Mouse (Mus musculus) hindbrain, embryonic 15.5 days (tissue): Measurements from ENCODE around the gene Rita1. TPM values are rescaled to one million over a fixed set of nuclear protein-coding genes. Genes with fewer than 3 reads are reported as not detected.

Source experiments
- ATAC-seq: fragments of 200-750 bp; cut with Nextera tagmentation; 2 replicates; pipeline ENCODE4 v1.8.0; 2017; ENCODE audit warnings: low read depth, moderate number of reproducible peaks, moderate TSS enrichment; ENCODE audit not compliant: low FRiP score
- H3K27ac ChIP-seq: fragments of 300-500 bp; sonication (generic); replicated peaks from 2 replicates; pipeline ENCODE4 v1.5.1; 2015; ENCODE audit warnings: mild to moderate bottlenecking, inconsistent platforms
- H3K27me3 ChIP-seq: fragments of 300-500 bp; sonication (generic); 2 replicates; pipeline ENCODE4 v1.6.1; 2015; ENCODE audit warnings: control low read depth, inconsistent platforms
- H3K36me3 ChIP-seq: fragments of 300-500 bp; sonication (generic); 2 replicates; pipeline ENCODE4 v1.6.1; 2015; ENCODE audit warnings: control low read depth, inconsistent platforms
- H3K4me1 ChIP-seq: fragments of 300-500 bp; sonication (generic); replicated peaks from 2 replicates; pipeline ENCODE4 v1.6.1; 2015; ENCODE audit warnings: control low read depth, inconsistent platforms
- H3K4me2 ChIP-seq: fragments of 300-500 bp; sonication (generic); 2 replicates; pipeline ENCODE4 v1.6.1; 2015; ENCODE audit warnings: moderate library complexity, mild to moderate bottlenecking, inconsistent platforms
- H3K4me3 ChIP-seq: fragments of 300-500 bp; sonication (generic); 2 replicates; pipeline ENCODE4 v1.5.1; 2015; ENCODE audit warnings: mild to moderate bottlenecking, inconsistent platforms
- H3K9ac ChIP-seq: fragments of 300-500 bp; sonication (generic); 2 replicates; pipeline ENCODE4 v1.6.1; 2015; ENCODE audit warnings: inconsistent platforms
- H3K9me3 ChIP-seq: fragments of 300-500 bp; sonication (generic); 2 replicates; pipeline ENCODE4 v1.6.1; 2016; ENCODE audit warnings: control low read depth, inconsistent platforms
- WGBS: fragments of 180-500 bp; shearing (Covaris S2); methylation state at CpG from one replicate; pipeline ENCODE4 v1.1.7; 2015; 5-methylcytosine and 5-hydroxymethylcytosine counted together
- polyA plus RNA-seq: library from polyadenylated mRNA; unstranded; fragments of >200 nt; fragmentation: Nextera tagmentation; extraction: Ambion mirVana; gene quantifications from 2 replicates; pipeline ENCODE4 v1.2.1, GENCODE M21; 2015

Rita1 gene
- polyA plus RNA-seq, result 28.7 and 31.1 TPM in 2 replicates

DNA sequence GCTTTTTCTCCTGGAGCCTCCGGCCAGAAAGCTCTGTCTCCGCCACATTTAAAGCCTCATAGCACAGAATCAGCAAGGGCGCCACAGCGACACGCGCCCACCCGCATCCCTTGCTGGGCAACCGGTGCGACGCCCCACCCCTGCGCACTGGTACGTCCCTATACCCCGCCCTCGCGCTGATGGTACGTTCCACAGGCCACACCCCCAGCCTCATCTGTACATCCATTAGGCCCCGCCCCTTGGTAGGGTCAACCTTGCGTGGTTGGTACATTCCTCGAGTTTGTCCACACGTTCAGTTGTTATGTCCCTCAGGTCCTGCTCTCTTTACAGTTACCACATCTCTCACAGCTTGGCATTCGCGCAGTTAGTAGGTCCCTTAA lies at the start of gene Rita1, which contains the start of gene Ddx54:
Rita1 (minus strand) TSS at position 148 of the 380 bp plus-strand sequence.
Ddx54 (plus strand) TSS at position 298 of the 380 bp plus-strand sequence.
- peak within 1 kb of the TSS; percentile 71 for H3K9ac ChIP-seq
- peak; percentile 87 for ATAC-seq
- peak within 1 kb of the TSS; percentile 78 for H3K4me2 ChIP-seq
- H3K36me3 ChIP-seq, result peaks cover 12% of the 10 kb centered on the region
- no peaks in the 10 kb centered on the region for H3K27me3 ChIP-seq
- peaks cover 30% of the 10 kb centered on the region for H3K4me1 ChIP-seq
- peak within 1 kb of the TSS; percentile 71 for H3K4me3 ChIP-seq
- H3K27ac ChIP-seq, result peak within 1 kb of the TSS; percentile 94
- WGBS, result 0% methylated on average over 22 of the region's 22 CpGs
- no peaks in the 10 kb centered on the region for H3K9me3 ChIP-seq

DNA sequence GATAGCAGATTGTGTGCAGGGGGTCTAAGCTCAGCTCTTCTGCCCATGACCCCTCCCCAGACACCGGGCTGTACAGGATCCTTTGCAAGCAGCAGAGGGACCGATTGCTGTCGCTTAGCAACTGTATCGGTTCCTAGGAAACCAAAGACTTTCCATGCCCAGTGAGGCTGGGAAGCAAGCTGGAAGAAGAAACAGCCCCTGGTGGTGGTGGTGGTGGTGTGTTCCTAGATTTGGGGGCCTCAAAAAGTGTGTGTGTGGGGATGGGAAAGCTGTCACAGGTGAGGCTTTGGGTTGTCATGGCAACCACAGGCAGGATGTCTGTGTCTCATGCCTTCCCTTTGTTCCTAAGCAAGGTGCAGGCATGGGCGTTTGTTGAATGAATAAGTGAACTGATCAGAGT lies 48.4 kb upstream of the Rita1 start:
- H3K9me3 ChIP-seq, result no peaks in the 10 kb centered on the region
- H3K4me2 ChIP-seq, result no peak overlapping the region
- H3K4me1 ChIP-seq, result peaks cover 11% of the 10 kb centered on the region
- H3K27ac ChIP-seq, result peak overlapping the region; percentile 81
- H3K4me3 ChIP-seq, result no peak overlapping the region
- H3K27me3 ChIP-seq, result no peaks in the 10 kb centered on the region
- H3K9ac ChIP-seq, result no peak overlapping the region
- no peaks in the 10 kb centered on the region for H3K36me3 ChIP-seq
- 27% methylated on average over 5 of the region's 5 CpGs for WGBS
- peak; percentile 67 for ATAC-seq

DNA sequence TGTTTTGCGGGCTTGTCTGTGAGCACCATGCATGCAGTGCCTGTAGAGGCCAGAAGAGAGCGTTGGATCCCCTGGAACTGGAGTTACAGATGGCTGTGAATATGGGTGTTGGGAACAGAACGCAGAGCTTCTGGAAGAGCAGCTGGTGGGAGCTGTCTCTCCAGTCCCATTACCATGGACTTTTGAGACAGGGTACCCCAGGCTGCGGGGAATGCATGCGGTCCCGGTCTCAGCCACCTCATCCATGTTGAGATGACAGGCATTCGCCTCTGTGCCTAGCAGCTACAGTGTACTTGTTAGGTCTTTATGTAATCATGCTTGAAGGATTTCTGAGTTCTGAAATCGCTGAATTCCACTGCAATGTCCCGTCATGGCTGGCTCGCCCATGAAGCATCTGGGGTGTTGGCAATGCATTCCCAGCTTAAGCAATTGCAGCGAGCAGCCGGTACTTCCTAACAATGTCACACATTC lies 43.9 kb upstream of the Rita1 start:
- no peaks in the 10 kb centered on the region for H3K36me3 ChIP-seq
- no peak overlapping the region for H3K27ac ChIP-seq
- no peaks in the 10 kb centered on the region for H3K9me3 ChIP-seq
- no peak for ATAC-seq
- H3K4me3 ChIP-seq, result no peak overlapping the region
- peaks cover under 1% of the 10 kb centered on the region for H3K27me3 ChIP-seq
- WGBS, result 83% methylated on average over 12 of the region's 12 CpGs
- no peak overlapping the region for H3K4me2 ChIP-seq
- H3K4me1 ChIP-seq, result peaks cover 8% of the 10 kb centered on the region
- H3K9ac ChIP-seq, result no peak overlapping the region

DNA sequence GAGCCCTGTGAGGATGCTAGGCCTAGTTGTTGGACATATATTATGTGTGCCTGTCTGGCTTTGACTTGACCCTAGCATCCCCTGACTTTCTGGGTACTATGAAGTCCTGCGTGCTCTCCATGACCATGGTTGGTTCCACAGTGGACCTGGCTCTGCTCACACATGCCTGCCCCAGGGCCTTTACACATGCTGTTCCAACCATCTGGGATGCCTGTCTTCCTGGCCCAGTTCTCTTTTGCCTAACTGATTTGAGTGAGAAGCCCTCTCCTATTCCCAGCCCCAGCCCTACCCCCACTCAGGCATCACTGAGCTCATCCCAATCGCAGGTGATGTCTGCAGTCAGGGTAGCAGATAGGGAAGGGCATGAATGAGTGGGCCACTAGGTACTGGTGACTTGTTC lies 41.5 kb upstream of the Rita1 start:
- H3K9ac ChIP-seq, result no peak overlapping the region
- ATAC-seq, result no peak
- peaks cover 25% of the 10 kb centered on the region for H3K27me3 ChIP-seq
- H3K4me1 ChIP-seq, result peaks cover 8% of the 10 kb centered on the region
- no peaks in the 10 kb centered on the region for H3K36me3 ChIP-seq
- 86% methylated on average over 2 of the region's 2 CpGs for WGBS
- H3K27ac ChIP-seq, result no peak overlapping the region
- no peak overlapping the region for H3K4me2 ChIP-seq
- H3K4me3 ChIP-seq, result no peak overlapping the region
- H3K9me3 ChIP-seq, result no peaks in the 10 kb centered on the region

DNA sequence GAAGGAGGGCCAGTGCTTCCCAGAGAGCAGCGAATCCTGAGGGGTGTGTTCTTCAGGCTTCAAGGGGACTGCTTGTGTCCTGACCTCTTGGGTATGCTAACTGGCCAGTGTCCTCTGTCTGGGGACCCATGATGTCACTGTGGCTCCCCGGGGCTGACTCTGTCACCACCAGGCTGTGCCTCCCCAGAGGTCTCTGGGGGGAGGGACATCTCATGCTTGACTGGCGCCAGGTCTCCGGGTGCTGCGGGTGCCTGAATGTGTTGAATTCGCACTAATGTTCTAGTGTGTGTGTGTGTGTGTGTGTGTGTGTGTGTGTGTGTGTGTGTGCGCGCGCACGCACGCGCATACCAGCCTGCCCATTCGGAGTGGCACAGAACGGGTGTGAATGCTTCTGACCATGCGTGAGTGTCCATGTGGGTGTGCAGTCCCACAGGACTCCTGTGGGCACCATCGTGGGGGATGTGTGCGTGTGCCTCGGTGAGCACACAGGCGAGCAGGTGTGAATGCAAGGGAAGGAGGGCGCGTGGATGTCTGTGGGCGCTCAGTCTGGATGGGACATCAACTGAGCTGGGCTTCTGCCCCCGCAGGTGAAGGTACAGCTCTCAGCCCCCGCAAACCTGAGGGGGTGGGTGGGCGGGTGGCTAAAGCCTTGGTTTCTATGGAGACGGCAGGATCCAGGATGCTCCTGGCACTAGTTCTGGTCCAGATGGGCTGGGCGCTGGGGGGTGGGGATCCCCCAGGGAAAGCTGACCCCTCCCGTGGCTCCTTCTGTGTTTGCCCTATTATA lies 40.7 kb upstream of the Rita1 start:
- Histone ChIP-seq H3K4me1 (peaks cover 14% of the 10 kb centered on the region), H3K9me3 (no peaks in the 10 kb centered on the region), H3K9ac (no peak overlapping the region), H3K27me3 (peaks cover 32% of the 10 kb centered on the region), H3K27ac (no peak overlapping the region), H3K4me2 (no peak overlapping the region), H3K36me3 (no peaks in the 10 kb centered on the region), H3K4me3 (no peak overlapping the region)
- no peak for ATAC-seq
- 77% methylated on average over 28 of the region's 28 CpGs for WGBS

DNA sequence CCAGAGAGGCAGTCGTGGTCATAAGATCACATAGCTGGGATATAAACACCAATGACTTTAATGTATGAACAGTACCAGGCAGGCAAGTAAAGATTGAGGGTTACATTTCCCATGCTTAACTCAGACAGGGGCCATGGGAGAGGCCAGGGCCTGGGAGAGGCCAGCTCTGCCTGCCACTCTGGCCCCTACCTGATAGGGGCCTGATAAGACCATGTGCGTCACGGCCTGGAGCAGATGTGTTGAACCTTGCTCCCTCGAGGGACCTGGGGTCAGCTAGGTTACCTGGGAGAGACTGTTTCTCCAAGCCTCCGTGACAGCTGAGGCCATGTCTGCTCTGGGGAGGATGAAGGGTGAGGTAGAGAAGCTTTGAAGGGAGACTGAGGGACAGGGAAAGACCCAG lies 38.8 kb upstream of the Rita1 start:
- H3K27me3 ChIP-seq, result peaks cover 44% of the 10 kb centered on the region
- no peak for ATAC-seq

DNA sequence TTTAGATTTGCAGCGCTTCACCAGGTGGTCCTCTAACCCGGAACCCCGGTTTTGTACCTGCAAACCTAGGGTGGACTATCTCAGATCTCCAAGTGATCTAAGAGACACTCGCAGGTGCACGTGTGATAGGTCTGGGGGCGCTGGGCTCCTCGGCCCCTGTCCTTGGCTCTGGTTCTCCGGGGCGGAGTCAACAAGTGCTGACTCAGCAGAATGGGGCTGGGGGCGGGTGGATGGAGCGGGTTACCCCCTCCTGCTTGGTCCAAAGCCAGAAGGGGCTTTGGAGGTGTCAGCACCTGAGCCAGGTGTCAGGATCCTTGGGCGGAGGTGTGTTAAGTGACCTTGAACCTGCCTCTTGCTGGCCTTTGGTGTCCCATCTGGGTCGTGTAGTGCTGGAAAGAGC lies 37.5 kb upstream of the Rita1 start:
- ATAC-seq, result no peak
- Histone ChIP-seq H3K4me3 (no peak overlapping the region), H3K27ac (no peak overlapping the region), H3K9me3 (no peaks in the 10 kb centered on the region), H3K27me3 (peaks cover 44% of the 10 kb centered on the region), H3K4me2 (no peak overlapping the region), H3K36me3 (no peaks in the 10 kb centered on the region), H3K4me1 (peaks cover 14% of the 10 kb centered on the region), H3K9ac (no peak overlapping the region)
- 23% methylated on average over 13 of the region's 13 CpGs for WGBS

More for the DNA sequence above, 38.8 kb upstream of the Rita1 start:
- no peaks in the 10 kb centered on the region for H3K9me3 ChIP-seq
- H3K9ac ChIP-seq, result no peak overlapping the region
- H3K4me1 ChIP-seq, result peaks cover 14% of the 10 kb centered on the region
- no peak overlapping the region for H3K4me3 ChIP-seq
- H3K27ac ChIP-seq, result no peak overlapping the region
- H3K4me2 ChIP-seq, result no peak overlapping the region
- WGBS, result 83% methylated on average over 5 of the region's 5 CpGs
- no peaks in the 10 kb centered on the region for H3K36me3 ChIP-seq

DNA sequence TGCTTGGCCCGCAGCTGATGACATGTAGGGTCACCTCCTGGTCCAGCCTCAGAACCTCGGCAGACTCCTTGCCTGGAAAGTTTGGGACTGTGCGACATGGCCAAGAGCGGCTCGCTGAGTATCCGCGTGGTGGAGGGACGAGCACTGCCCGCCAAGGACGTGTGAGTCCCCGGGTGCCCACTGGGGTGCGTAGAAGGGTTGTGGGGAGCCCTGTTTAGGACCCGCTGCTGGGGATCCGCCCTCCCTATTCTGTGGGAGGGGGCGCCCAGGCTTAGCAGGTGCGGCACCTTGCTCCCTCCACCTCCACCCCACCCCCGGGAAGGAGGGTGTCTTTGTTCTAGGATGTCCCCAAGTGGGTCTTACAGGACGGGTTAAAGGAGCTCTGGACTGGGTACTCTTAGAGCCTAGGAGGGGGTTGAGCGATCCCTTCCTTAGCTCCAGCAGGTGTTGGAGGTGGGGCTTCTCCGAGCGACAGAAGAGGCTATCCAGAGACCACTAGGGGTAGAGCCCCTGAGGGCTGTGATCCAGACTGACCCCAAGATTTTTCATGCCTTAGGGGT lies 37.1 kb upstream of the Rita1 start:
- 0 out of 2 replicates have a peak, but pooled peaks have one; percentile 43 for ATAC-seq
- H3K4me1 ChIP-seq, result peaks cover 14% of the 10 kb centered on the region
- peaks cover 44% of the 10 kb centered on the region for H3K27me3 ChIP-seq
- H3K9ac ChIP-seq, result no peak overlapping the region
- peak overlapping the region; percentile 31 for H3K4me3 ChIP-seq
- no peak overlapping the region for H3K27ac ChIP-seq
- WGBS, result 6% methylated on average over 21 of the region's 21 CpGs
- no peaks in the 10 kb centered on the region for H3K9me3 ChIP-seq
- no peaks in the 10 kb centered on the region for H3K36me3 ChIP-seq
- H3K4me2 ChIP-seq, result peak overlapping the region; percentile 56

DNA sequence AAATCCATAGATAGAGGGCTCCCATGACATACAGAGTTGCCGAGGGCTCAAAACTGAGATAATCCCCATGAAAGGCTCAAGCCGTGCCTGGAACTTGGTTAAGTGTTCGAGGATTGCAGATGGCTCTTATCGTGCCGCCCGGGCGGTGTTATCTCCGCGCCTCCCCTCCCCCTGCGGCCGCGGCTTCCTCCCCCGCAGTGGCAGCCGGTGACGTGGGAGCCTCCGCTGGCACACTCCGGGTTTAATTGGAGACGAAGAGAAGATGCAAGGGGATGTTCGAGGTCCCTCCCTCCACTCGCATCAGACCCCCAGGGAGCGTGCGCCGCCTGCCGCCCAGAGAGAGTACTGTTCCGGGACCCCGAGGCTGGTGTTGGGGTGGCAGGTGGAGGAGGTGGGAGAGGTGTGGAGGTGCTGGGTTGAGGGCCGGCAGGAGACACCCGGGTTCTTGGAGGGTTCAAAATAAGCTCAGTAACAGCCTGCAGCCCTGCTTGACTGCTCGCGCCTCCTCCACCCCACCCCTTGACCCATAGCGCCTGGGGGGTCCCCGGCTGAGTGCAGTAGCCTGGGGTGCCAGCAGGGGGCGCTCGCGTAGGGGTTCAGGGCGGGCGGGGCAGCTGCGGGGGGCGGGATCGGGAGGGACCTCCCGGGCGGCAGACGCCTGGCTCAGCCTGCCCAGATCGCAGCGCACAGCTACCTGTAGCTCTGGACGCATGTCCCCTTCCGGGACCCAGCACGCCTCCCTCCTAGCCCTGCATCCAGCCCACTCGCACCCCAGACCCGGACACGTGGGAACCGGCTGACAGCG lies 36.4 kb upstream of the Rita1 start, which contains the start of gene Rasal1:
Rasal1 (plus strand) TSS at position 244 of the 805 bp plus-strand sequence.
- peaks cover 14% of the 10 kb centered on the region for H3K4me1 ChIP-seq
- ATAC-seq, result peak; percentile 40; the same call in 1 of the 2 replicates
- peak within 1 kb of the TSS; percentile 31 for H3K4me3 ChIP-seq
- 1% methylated on average over 53 of the region's 53 CpGs for WGBS
- no peaks in the 10 kb centered on the region for H3K36me3 ChIP-seq
- H3K9ac ChIP-seq, result peak within 1 kb of the TSS; percentile 22; the same call in 1 of the 2 replicates
- no peak within 1 kb of the TSS for H3K27ac ChIP-seq
- H3K27me3 ChIP-seq, result peaks cover 44% of the 10 kb centered on the region
- no peaks in the 10 kb centered on the region for H3K9me3 ChIP-seq
- H3K4me2 ChIP-seq, result peak within 1 kb of the TSS; percentile 56

DNA sequence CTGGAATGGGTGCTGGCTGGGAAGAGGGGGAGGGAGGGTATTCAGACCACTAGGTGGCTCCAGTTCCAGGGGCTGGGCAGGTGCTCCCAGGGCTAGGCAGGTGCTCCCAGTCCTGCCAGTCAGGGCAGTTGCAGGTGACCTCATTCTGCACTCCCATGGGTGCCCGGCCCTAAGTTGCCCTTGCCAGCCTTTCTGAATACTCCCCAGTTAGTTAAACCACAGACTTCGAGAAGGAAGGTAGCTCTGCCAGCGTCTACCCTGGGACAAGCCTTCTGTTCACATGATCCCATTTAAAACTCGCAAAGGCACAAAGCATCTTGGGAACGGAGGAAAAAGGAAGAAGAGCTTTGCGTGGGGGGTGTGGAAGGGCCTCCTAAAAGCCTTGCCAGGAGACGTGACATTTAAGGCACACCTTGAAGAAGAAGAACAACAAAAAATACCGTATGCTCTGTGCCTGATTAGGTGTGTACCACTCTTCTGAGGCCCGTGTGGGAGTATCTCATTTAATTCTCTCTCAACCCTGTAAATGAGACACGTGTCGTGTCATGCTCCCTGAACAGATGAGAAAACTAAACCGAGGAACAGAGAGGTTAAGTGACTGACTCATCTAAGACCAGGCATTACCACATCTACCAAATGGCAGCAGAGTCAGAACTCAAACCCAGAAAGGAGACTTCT lies 35.6 kb upstream of the Rita1 start:
- Histone ChIP-seq H3K4me2 (peak overlapping the region; percentile 56), H3K9me3 (no peaks in the 10 kb centered on the region), H3K36me3 (no peaks in the 10 kb centered on the region), H3K4me1 (peaks cover 14% of the 10 kb centered on the region), H3K27ac (no peak overlapping the region), H3K27me3 (peaks cover 44% of the 10 kb centered on the region), H3K9ac (no peak overlapping the region), H3K4me3 (no peak overlapping the region)
- ATAC-seq, result no peak
- WGBS, result 39% methylated on average over 12 of the region's 12 CpGs

DNA sequence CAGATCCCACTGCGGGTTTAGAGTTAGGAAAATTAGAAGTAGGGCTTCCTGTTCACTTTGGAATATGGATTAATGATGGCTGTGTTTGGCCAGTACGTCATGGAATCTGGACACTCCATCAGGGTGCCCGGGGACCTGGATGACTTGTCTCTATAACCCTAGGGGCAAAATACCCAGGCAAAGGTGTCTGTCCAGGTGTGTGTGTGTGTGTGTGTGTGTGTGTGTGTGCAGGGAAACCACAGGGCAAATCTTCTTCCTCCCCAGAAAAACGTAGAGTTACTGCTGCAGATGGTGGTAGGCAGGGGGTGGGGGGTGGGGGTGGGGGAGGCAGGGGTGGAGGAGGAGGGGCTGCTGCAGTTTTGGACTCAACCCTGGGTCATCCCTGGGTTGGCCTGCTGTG lies 35.0 kb upstream of the Rita1 start:
- peaks cover 14% of the 10 kb centered on the region for H3K4me1 ChIP-seq
- H3K27ac ChIP-seq, result no peak overlapping the region
- no peaks in the 10 kb centered on the region for H3K36me3 ChIP-seq
- 77% methylated on average over 4 of the region's 4 CpGs for WGBS
- no peak for ATAC-seq
- H3K9ac ChIP-seq, result no peak overlapping the region
- no peak overlapping the region for H3K4me2 ChIP-seq
- H3K4me3 ChIP-seq, result no peak overlapping the region
- H3K27me3 ChIP-seq, result peaks cover 44% of the 10 kb centered on the region
- no peaks in the 10 kb centered on the region for H3K9me3 ChIP-seq
